Mouse (Mus musculus): ENCODE results near the gene Hspa12b. TPM values are rescaled to one million over a fixed set of nuclear protein-coding genes. Genes with fewer than 3 reads are reported as not detected.

Gene Hspa12b
- total RNA-seq, 2 experiments from 2014 or later = 42.9 to 48.2 TPM

DNA sequence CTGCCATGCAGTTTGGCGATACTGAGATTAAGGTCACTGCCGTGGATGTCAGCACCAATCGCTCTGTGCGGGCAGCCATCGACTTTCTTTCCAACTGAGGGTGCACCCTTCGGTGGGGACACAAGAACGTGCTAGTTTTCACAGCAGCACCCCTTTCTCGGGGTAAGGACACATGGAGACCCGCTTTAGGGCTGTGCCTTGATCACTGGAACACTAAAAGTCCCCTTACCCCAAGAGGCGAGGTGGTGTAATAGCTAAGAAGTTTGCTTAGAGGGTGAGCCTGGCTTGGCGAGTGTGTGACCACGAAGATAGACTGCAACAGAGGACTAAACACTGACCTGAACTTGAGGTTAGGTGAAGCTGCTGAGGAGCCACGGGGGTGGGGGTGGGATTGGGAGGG, 18.0 kb downstream of the Hspa12b start:
- intact Hi-C loops (cut with DNase I) = no loop called here
- DNase-seq = no peak

DNA sequence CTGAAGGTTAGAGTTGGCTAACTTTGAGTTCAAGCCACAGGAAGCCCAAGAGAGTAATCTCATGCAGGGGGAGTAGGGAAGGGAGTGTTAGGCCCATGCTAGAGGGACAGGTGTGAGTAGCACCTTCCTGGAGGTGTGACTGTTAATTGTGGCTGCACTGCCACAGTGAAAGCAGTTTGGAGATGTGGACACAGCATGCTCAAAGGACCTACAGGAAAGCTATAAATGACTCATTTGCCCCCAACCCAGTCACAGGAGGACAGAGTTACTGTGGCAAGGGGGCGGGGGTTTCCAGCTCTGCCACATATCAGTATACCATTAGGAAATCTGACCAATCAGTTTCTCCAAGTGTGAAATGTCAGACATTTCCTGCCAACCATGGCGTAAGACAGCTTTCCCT, 18.5 kb downstream of the Hspa12b start:
- DNase-seq = no peak
- intact Hi-C loops (cut with DNase I) = no loop called here

DNA sequence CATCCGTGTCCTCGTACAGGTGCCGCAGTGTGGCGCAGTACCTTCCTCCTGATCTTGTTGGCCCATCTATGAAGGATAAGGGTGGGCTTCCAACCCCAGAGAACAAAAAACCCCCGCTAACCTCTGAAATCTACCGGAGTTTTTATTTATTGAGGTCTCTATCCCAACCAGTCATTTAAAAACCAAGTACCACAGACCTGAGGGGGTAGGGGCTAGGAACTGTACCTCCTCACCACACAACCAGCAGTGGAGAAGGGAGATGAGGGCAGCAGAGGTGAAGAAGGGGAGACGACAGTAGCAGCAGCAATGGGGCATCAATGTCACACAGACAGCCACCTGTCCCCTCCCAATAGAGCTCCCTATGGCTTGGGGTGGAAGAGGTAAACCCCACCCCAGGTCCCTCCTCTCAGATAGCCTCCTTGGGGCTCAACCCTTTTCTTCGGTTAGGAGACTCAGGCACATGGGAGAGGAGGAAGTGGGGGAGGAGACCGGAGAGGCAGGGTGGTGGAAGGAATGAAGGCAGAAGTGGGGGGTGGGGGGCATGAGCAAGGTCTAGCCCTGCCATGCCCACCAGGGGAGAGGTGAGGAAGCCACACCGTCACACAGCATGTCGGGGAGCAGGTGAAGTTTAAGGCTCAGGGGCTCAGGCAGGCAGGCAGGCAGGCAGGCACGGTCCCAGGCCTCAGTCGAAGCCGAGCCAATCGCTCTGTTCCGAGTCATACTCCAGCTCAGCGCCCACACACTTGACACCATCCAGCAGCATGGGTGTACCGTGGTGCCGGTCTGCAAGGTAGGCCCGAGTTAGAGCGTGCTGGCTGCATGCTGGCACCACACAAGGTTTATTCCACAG, 19.3 kb downstream of the Hspa12b start:
- DNase-seq = no peak
- intact Hi-C loops (cut with DNase I) = no loop called here

DNA sequence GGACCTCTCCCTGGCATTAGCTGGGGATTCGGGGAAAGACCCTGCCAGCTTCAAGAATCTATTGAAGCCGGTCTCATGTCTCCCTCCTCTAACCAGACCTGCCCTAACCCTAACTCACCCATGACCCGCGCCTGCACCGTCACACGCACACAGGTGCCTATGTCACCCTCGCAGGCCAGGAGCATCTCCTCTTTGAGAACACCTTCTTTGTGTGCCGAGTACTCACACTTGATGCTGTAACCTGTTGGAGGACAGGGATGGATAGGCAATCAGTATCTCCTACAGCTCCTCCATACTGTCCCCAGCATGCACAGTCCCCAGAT, 19.9 kb downstream of the Hspa12b start:
- no peak for DNase-seq
- intact Hi-C loops (cut with DNase I) = no loop called here

DNA sequence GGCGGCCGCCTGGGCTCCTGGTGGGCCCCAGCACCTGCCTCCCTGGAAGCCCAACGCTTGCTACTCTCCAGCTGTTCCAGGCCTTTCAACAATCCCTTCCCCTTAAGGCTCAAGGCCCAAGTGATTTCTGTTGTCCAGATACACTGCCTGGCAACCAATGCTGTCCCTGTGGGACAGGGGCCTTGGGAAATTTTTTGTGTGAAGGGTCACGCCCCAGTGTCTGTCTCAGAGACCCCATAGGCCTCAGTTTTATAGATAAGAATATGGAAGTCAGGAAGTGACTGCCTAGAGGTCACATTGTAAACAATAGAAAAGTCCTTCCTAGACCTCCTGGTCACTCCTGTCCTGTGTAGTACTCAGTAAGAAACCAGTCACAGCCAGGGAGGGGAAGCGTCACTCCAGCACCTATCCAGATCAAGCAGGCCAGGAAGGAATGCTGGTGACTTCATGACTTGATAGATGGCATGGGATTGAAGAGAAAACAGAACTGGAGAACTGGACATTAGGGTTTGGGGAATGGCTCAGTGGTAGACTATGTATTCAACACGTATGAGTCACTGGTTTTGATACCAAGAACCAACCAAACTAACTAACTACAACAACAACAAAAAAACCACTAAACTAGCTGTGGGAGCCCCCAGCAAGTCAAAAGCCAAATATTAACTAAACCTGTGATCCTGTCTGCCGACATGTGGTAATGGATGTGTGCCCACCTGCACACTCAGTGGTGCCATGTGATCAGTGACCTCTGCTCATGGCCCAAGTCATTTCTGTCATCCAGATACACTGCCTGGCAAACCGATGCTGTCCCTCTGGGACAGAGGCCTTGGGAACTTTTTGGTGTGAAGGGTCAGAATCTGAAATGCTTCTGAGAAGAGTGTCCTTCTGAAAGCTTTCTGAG, 21.5 kb downstream of the Hspa12b start:
- DNase-seq = no peak
- intact Hi-C loops (cut with DNase I) = no loop called here

DNA sequence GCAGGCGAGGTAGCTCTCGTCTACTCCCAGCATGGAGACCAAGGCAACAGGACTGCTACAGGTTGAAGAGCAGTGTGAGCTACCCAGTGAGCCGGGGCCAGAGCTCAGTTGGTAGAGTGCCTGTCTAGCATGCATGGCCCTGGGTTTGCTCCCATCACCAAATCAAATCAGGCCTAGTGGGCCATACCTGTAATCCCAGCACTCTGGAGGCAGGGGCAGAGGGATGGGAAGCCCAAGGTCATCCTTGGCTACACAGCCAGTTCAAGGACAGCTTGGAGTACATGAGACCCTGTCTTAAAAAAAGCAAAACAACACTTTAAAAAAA, 22.1 kb downstream of the Hspa12b start:
- intact Hi-C loops (cut with DNase I) = no loop called here
- no peak for DNase-seq

DNA sequence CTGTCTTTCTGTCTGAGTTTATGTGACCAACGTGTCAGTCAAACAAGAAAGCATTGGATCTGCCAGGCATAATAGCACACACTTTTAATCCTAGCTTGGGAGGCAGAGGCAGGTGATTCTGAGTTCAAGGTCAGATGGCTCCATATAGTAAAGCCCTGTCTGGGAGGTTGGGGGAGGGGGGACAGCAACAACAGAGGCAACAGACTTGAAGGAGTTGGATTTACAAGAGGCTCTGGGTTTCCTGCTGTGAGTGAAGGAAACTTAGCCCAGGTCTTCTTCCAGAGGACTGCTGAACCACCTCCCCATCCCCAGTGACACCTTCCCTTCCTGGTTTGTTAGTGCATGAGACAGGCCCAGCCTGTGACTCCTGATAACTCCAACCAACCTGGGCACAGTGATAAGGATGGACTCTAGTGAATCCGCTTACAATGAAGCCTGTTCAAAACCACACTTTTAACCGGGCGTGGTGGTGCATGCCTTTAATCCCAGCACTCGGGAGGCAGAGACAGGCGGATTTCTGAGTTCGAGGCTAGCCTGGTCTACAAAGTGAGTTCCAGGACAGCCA, 25.2 kb downstream of the Hspa12b start:
- DNase-seq = no peak
- intact Hi-C loops (cut with DNase I) = no loop called here

DNA sequence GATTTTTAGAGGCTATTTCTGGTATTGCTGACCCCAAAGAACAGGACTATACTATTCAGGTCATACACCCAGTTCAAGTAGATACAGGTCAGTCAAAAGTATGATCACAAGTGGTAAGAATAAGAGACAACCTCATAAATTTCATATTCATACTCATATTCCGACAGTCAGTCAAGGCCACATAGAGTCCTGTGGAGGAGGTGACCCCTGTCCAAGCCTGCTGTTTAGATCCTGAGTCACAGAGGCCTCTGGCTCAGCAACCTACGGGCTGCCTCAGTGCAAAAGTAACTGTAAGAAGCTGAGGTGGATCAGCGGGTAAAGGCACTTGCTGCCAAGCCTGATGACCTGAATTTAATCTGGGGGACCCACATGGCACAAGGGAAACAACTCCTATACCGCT, 27.0 kb downstream of the Hspa12b start:
- DNase-seq = no peak
- intact Hi-C loops (cut with DNase I) = no loop called here

DNA sequence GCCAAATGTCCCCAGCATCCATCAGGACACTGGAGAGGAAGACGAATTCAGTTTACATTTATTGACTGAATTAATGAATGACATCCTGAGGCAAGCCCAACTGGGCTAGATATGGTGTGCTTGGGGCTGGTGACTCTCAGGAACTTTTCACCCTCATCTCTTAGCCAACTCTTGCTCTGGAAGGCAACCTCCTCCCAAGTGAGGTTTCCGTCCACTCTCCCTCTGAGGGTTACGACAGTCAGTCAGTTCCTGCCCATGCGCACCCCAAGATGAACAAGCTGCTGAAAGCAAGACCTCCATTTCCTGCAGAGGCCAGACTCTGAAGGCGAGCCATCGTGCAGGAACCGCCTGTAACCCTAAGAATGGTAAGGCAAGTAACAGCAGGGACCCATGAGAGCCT, 29.9 kb downstream of the Hspa12b start:
- DNase-seq = no peak
- intact Hi-C loops (cut with DNase I) = no loop called here

DNA sequence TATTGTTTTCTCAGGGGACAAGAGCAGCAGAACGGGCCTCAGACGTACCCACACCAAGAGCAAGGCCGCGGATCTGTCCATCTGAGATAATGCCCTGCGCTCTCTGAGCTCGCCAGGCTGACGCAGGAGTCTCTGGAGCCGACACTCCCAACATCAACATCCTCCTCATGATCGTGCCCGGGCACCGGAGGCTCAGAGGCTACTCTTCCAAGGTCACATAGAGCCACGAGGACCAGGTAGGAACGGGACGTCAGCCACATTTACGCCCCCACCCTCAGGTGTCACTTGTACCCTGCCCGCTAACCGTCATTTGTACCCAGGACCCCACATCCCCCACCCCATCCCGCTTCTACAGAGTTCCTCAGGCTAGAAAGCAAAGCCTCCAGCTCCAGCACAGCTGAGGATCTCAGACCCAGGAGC, 32.4 kb downstream of the Hspa12b start:
- no peak for DNase-seq
- intact Hi-C loops (cut with DNase I) = no loop called here

DNA sequence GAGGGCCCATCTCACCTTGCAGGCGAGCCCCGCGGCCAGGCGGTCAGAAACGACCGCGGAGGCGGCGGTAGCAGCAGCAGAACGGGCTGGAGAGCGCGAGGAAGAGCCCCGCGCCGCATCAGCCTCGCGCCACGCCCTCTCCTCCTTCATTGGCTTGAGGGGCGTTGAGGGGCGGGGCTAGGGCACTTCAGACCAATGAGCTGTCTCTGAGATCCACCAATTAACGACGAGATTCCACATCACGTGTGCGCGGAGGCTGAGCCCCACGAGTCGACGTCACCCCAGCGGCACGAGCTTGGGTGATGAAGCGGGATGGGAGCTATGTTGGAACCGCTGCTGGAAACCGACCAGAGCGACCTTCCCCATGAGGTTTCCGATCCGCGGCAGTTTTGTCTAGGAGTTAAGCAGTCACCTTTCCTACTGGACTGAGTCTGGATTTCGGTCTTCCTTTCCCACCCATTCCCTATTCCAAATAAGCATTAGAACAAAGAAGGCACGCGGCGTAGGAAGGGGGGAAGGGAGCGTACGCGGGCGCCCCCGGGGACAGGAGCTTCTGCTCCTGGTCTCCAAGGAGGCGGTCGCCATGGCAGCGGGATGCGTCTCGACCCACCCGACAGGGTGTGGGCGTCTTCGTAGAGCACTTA, 33.0 kb downstream of the Hspa12b start, which contains the start of gene 1700037H04Rik:
TSS of gene 1700037H04Rik (minus strand) at position 144 of the 644 bp plus-strand sequence.
- intact Hi-C loops (cut with DNase I) = loop anchor here (1.0 to 5.0 kb wide), 2 partner anchors 66 to 257 kb away; no protein-coding TSS in a partner anchor
- DNase-seq = peak; percentile 96

DNA sequence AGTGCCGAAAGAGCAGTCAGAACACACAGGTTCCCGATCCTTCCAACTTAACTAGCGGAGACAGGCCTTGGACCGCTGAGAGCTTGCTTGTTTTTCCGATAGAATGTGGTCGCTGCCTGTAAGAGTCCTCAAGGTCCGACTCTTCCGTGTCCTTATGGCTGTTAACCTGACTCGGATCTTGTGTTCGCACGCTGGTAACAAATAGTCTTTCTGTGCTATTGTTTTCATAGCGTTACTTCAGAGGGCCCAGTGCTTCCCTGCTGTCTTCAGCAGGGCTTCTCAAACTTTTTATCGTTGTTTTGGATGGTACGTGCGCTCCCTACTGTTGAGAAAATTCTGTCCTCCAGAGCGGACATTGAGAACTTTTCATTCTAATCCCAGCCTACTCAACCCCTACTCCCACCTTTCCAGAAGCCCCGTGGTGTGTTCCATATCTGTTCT, 33.6 kb downstream of the Hspa12b start:
- intact Hi-C loops (cut with DNase I) = loop anchor here (1.0 to 5.0 kb wide), 2 partner anchors 66 to 257 kb away; no protein-coding TSS in a partner anchor
- DNase-seq = no peak

DNA sequence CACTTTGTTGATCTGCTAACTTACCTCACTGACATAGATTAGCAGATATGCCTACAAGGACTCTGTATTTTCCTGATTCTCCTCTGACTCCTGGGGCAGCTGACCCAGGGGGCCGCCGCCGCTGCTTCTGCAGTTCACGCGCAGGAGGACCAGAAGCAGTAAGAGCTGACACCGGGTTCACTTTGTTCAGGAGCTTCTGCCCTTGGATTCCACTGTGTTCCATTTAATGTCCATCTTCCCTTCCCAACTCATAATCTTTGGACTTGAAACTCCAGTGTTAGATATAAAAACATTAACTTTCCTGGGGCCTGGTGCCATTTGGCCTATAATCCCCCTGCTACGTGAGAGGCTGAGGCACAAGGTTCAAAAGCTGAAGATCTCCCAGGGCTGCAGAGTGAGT, 36.8 kb downstream of the Hspa12b start:
- DNase-seq = no peak
- intact Hi-C loops (cut with DNase I) = loop anchor here (5.0 kb wide), 1 partner anchor 253 kb away; no protein-coding TSS in a partner anchor

DNA sequence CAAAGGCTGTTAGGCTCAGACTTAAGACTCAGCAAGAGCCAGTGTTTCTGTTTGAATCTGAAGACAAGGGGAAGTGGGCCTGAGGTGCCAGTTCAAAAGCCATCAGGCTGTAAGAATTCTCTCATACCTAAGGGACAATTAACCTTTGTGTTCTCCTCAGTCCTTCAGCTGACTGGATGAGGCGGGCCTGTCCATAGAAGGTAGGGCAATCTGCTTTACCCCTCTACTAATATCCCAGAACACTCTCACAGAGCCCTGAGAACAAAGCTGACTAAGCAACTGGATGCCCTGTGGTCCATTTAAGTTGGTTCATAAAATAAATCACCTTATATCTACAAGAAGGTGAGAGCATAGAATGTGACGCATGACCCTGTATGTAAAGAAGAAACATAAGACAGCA, 39.1 kb downstream of the Hspa12b start:
- intact Hi-C loops (cut with DNase I) = no loop called here
- no peak for DNase-seq

DNA sequence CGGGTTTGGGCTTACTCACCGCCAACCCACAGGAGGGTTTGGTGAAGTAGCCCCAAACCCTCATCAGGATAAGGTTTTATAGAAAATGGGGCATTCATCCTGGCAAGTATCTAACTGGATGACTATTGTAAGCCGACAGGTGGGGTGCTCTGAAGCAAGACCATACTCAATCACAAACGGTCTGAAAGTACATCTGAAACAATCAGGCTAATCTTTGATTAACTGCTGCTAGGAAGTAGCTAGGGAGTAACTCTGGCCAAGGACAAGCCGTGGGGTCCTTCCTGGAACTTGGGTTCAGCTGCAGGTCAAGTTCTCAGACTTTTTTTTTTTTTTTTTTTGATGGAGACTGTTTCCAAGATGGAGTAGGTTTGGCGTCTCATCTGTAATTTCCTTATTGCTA, 40.9 kb downstream of the Hspa12b start:
- DNase-seq = no peak
- intact Hi-C loops (cut with DNase I) = no loop called here

DNA sequence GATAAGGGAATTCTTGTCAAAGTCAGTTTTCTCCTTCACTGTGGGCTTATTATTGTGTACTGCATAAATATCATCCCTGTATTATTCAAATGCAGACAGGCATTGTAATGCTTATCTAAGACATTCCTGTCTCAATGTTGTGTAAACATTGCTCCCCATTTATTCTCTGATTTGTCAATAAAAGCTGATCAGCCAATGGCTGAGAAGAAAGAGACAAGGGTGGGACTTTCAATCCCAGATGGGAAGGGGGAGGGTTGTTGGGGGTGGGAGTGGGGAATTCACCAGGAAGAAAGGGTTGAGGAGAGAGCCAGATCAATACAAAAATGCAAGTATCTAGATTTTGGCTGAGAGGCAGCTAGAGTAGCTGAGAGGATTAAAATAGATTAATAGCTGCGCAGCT, 41.8 kb downstream of the Hspa12b start:
- intact Hi-C loops (cut with DNase I) = no loop called here
- no peak for DNase-seq

DNA sequence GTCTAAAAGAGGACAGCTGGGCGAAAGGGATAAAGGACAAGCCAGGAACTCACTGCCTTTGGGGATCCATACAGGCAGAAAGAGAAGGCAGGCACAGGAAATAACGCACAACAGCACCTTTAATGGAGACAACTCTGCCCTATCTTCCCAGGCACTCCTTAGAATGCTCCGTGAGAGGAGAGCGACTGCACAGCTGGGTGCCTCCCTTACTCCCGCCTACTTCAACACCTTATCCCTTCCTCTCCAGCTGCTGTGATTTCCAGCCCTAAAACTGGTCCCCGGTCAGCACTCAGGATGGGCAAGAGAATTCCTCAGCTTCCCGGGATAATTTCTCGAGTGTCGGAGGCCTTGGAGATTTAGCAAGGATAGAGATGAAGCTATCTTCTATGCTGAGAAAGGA, 43.9 kb downstream of the Hspa12b start:
- no peak for DNase-seq
- intact Hi-C loops (cut with DNase I) = no loop called here

DNA sequence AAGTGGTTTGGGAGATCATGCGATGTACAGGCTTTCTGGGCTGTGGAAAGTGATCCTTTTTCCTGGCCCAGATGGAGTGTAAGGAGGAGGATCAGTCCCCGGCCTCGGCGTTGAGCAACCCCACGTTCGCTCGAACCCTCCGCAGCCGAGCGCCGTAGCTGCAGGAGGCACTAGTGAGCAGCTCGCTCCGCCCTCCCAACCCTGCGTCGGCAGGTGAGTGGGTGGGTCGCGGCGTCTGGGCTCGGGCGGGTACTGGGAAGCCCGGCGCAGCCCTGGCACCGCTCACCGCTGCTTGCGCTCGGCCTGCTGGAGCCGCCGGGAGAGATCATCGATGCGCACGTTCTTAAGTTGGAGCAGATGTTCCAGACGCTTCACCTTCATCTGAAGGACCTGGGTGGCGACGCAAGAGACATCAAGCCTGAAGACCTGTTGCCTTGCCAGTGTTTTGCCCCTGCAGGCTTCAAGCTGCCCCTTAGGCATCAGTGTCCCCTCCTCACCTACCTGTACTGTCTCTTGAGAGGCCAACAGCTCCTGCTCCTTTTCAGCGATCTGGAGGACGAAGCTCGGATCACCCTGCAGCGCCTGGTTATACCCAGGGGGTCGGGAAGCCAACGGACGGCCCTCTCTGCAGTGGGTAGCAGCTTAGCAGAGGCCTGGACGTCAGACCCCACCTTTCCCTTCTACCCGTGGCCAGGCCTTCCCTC, 44.5 kb downstream of the Hspa12b start:
- peak; percentile 68 to 72 for DNase-seq
- intact Hi-C loops (cut with DNase I) = no loop called here

DNA sequence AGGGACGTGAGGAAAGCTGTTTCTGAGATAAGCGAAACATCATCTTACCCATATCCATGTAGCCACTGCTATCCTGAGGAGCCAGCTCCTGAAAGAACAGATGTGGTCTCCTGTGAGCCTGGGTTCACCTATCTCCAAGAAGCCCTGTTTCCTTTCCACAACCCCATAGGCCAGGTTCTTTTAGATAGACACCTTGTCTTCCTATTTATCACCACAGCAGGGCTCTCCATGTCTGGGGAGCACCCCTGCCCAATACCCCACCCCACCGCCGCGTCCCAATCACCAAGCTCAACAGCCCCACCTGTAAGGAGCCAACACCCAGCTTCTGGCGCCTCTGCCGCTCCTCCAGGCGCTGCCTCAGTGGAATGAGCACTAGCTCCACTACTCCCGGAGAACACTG, 45.2 kb downstream of the Hspa12b start:
- intact Hi-C loops (cut with DNase I) = no loop called here
- no peak for DNase-seq

DNA sequence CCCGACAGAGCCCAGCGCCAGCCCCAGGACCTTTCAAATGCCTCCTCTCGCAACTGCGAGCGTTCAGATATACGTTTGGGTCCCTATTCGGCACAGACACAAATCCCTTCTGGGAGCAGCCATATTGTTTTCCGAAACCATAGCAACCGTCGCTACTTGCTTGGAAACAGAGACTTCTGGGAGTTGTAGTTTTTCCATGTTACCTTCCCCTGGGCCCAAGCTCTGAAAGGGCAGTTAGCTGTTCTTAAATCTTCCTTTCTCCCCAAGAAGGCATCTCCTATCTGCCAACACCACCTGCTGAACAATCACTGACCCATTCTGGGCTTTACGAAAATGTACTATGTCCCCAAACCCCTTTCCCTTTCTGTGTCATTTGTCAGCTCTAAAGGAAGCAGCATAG, 47.6 kb downstream of the Hspa12b start:
- peak in 1 of 2 experiments; percentile 61 for DNase-seq
- intact Hi-C loops (cut with DNase I) = no loop called here
